ENCODE assay signal across 8 mouse cellular contexts in genomic region chr2:12389028-12389427, GRCm38 (mm10). TPM values are rescaled to one million over a fixed set of nuclear protein-coding genes. Genes with fewer than 3 reads are reported as not detected.
DNase-seq lines count a peak whose midpoint lies in the region; ATAC-seq lines count a peak whose summit lies in the region.
"Had no signal": no experiment of that assay in that cellular context is flagged by ENCODE, and none has a peak within 500 bp of the region (broad histone marks: within the 10 kb centered on the region; RNA-seq: fewer than 3 reads in every experiment).

No protein-coding gene starts in this region.

- 64% methylated on average over 1 of the region's 1 CpGs for WGBS in hindbrain, embryonic 16.5 days
- WGBS in liver, embryonic 12.5 days (ENCODE audit: insufficient replicate concordance) = 36% methylated on average over 1 of the region's 1 CpGs

- no peak overlapping the region for H3K9ac ChIP-seq in hindbrain, embryonic 16.5 days (ENCODE audit: low read depth, low read length)
- H3K9ac ChIP-seq in liver, embryonic 12.5 days = no peak overlapping the region
- H3K9ac ChIP-seq: heart, embryonic 13.5 days had no signal

- H3K27ac ChIP-seq in hindbrain, embryonic 16.5 days (ENCODE audit: low read depth, low read length) = no peak overlapping the region
- H3K27ac ChIP-seq in liver, embryonic 12.5 days = no peak overlapping the region
- H3K27ac ChIP-seq: heart, embryonic 13.5 days had no signal

- DNase-seq in ovary, postnatal 14 days (ENCODE audit: low spot score) = peak; percentile 43
- no peak for DNase-seq in ovary, adult 18-20 months (ENCODE audit: low spot score)
- peak; percentile 47 for DNase-seq in R1 (ENCODE audit: low read depth, low spot score)
- DNase-seq in embryo, embryonic 11.5 days (ENCODE audit: low read depth, low spot score) = peak; percentile 47
- peak; percentile 4 for DNase-seq in retina, adult 2 months (ENCODE audit: low read depth, low spot score)

- H3K9me3 ChIP-seq in hindbrain, embryonic 16.5 days (ENCODE audit: control insufficient read depth, low read length) = no peaks in the 10 kb centered on the region
- H3K9me3 ChIP-seq in liver, embryonic 12.5 days (replicated peaks) = no peaks in the 10 kb centered on the region
- H3K9me3 ChIP-seq: heart, embryonic 13.5 days had no signal

- no peaks in the 10 kb centered on the region for H3K4me1 ChIP-seq in hindbrain, embryonic 16.5 days (ENCODE audit: control insufficient read depth, insufficient read depth, low read depth, low read length)
- H3K4me1 ChIP-seq in liver, embryonic 12.5 days = peaks cover 6% of the 10 kb centered on the region
- H3K4me1 ChIP-seq: heart, embryonic 13.5 days had no signal

- no peaks in the 10 kb centered on the region for H3K27me3 ChIP-seq in hindbrain, embryonic 16.5 days (replicated peaks; ENCODE audit: control insufficient read depth, insufficient read depth, low read length)
- H3K27me3 ChIP-seq in liver, embryonic 12.5 days (replicated peaks) = no peaks in the 10 kb centered on the region
- H3K27me3 ChIP-seq: heart, embryonic 13.5 days had no signal

- H3K36me3 ChIP-seq in hindbrain, embryonic 16.5 days (ENCODE audit: control insufficient read depth, insufficient read depth, low read length) = peaks cover 7% of the 10 kb centered on the region; the same call in 1 of the 2 replicates
- peaks cover 40% of the 10 kb centered on the region for H3K36me3 ChIP-seq in liver, embryonic 12.5 days

- peak; percentile 87; the same call in 1 of the 2 replicates for ATAC-seq in hindbrain, embryonic 16.5 days
- peak; percentile 70 for ATAC-seq in liver, embryonic 12.5 days

- no peak overlapping the region for H3K4me3 ChIP-seq in hindbrain, embryonic 16.5 days (ENCODE audit: low read length)
- H3K4me3 ChIP-seq in liver, embryonic 12.5 days = no peak overlapping the region
- H3K4me3 ChIP-seq: heart, embryonic 13.5 days had no signal

- H3K4me2 ChIP-seq in hindbrain, embryonic 16.5 days (ENCODE audit: low read length) = no peak overlapping the region
- no peak overlapping the region for H3K4me2 ChIP-seq in liver, embryonic 12.5 days
- H3K4me2 ChIP-seq: heart, embryonic 13.5 days had no signal

RNA-seq across cellular contexts. Expression of gene Mindy3, which starts 30.2 kb away (rescaled TPM):
- 46.0 and 46.1 TPM in 2 replicates for polyA plus RNA-seq in hindbrain, embryonic 16.5 days (2015; fragmentation: Nextera tagmentation; extraction: Ambion mirVana)
- 25.8 and 27.0 TPM in 2 replicates for polyA plus RNA-seq in liver, embryonic 12.5 days (2016; fragmentation: Nextera tagmentation; extraction: Ambion mirVana)
